Mouse (Mus musculus) cerebellum, adult 8-10 months (tissue): ENCODE measurements around the gene Meltf.
"Not testable (repeated sequence)": the region's sequence is repeated elsewhere in the genome, so short reads cannot be mapped to it uniquely, and the experiment has no call there.

ENCODE experiments used
- DNase-seq: peaks from one replicate; pipeline ENCODE4 v3.0.0; 2022

Meltf gene

GRCm38 (mm10) chr16:31935091-31935979 is 56.7 kb downstream of the Meltf start:
- no peak for DNase-seq

- no peak for DNase-seq
Measured at GRCm38 (mm10) chr16:31936568-31936967, 58.0 kb downstream of the Meltf start.

- DNase-seq, result no peak
Measured at GRCm38 (mm10) chr16:31938856-31939255, 60.2 kb downstream of the Meltf start.

GRCm38 (mm10) chr16:31940586-31940985 is 62.0 kb downstream of the Meltf start:
- no peak for DNase-seq

GRCm38 (mm10) chr16:31943980-31944379 is 65.4 kb downstream of the Meltf start:
- DNase-seq, result peak; percentile 74

- no peak for DNase-seq
Measured at GRCm38 (mm10) chr16:31944698-31945255, 66.2 kb downstream of the Meltf start.

- no peak for DNase-seq
Measured at GRCm38 (mm10) chr16:31945372-31945771, 66.8 kb downstream of the Meltf start.

GRCm38 (mm10) chr16:31945986-31946385 is 67.4 kb downstream of the Meltf start:
- DNase-seq, result not testable (repeated sequence)

- no peak for DNase-seq
Measured at GRCm38 (mm10) chr16:31947333-31947732, 68.7 kb downstream of the Meltf start.

- DNase-seq, result peak; percentile 41
Measured at GRCm38 (mm10) chr16:31947901-31948316, 69.3 kb downstream of the Meltf start.

- DNase-seq, result peak; percentile 93
Measured at GRCm38 (mm10) chr16:31948345-31948774, 69.8 kb downstream of the Meltf start, which contains the start of the genes 0610012G03Rik and Ncbp2. TSS of gene 0610012G03Rik (minus strand) at chr16:31948494. TSS of gene Ncbp2 (plus strand) at chr16:31948513.
